Mouse (Mus musculus): ENCODE results near the gene Pdlim3. TPM values are rescaled to one million over a fixed set of nuclear protein-coding genes. Genes with fewer than 3 reads are reported as not detected.

Gene Pdlim3
- polyA plus RNA-seq, 1 experiment from 2014 or later: 52.5 TPM

DNA sequence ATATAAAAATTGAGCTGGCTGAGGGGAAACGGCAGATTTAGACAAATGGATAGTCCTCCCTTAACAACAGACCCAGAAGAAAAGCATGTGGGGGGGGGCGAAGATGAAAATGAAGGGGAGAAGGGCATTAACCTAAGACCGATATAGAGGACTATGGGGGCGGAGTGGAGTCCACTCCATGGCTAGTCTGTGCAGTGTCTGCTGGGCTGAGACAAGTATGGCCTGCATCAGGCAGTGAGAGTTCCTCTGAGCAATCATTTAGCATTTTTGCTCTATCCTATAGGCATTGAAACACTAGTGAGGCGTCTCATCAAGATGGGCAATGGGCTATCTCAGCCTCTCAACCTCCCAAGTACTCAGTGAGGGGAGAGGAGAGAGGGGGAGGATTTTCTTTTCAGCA, 8.9 kb upstream of the Pdlim3 start:
- H3K4me1 ChIP-seq: peaks cover 30% of the 10 kb centered on the region
- no peaks in the 10 kb centered on the region for H3K36me3 ChIP-seq
- H3K4me3 ChIP-seq: no peak overlapping the region
- no peaks in the 10 kb centered on the region for H3K27me3 ChIP-seq
- H3K27ac ChIP-seq: no peak overlapping the region
- no peak for ATAC-seq (ENCODE audit: low FRiP score, low read depth)
- 84% methylated on average over 5 of the region's 5 CpGs for WGBS
- H3K4me2 ChIP-seq (replicated peaks): no peak overlapping the region
- peaks cover 4% of the 10 kb centered on the region; the same call in 1 of the 2 replicates for H3K9me3 ChIP-seq
- no peak overlapping the region for H3K9ac ChIP-seq

DNA sequence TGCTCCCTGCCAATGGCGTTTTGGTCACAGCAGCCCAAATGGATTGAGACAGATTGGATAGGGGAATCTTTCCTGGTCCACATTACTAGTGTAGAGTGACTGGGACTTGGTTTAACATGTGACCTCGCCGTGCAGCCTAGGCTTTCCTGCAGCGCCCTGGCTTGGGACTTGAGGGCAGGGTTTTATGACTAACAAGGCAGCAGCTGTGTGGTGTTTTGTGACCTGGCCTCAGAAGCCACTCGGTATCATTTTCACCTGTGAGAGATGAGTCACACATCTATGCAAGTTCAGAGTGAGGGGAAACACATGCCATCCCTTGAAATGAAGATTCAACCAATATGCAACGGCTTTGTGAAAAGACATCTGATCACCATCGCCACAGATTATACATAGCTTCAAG, 7.6 kb upstream of the Pdlim3 start:
- no peak overlapping the region for H3K4me2 ChIP-seq (replicated peaks)
- WGBS: 76% methylated on average over 7 of the region's 7 CpGs
- H3K27me3 ChIP-seq: no peaks in the 10 kb centered on the region
- H3K4me3 ChIP-seq: no peak overlapping the region
- peaks cover 4% of the 10 kb centered on the region; the same call in 1 of the 2 replicates for H3K9me3 ChIP-seq
- no peak overlapping the region for H3K9ac ChIP-seq
- ATAC-seq (ENCODE audit: low FRiP score, low read depth): no peak
- no peaks in the 10 kb centered on the region for H3K36me3 ChIP-seq
- H3K4me1 ChIP-seq: peaks cover 19% of the 10 kb centered on the region
- no peak overlapping the region for H3K27ac ChIP-seq

DNA sequence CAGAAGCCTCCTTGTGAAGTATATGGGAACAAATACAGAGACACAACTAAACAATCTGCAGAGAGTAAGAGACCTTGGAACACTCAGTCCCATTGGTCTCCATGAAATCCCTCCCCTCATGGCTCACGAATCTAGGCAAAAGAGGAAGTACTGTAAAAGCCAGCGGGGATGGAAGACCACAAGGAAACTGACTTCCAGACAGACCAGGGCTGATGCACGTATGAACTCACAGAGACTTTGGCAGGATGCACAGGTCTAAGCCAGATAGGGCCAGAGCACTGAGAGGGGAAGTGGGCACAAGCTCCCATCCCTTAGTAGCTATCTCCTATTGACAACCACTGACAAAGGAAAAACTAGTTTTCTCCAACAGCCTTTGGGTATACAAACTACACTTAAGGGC, 4.8 kb upstream of the Pdlim3 start:
- Histone ChIP-seq H3K9me3 (peaks cover 4% of the 10 kb centered on the region; the same call in 1 of the 2 replicates), H3K4me1 (peaks cover 18% of the 10 kb centered on the region), H3K4me2 (replicated peaks) (no peak overlapping the region), H3K27ac (no peak overlapping the region), H3K9ac (no peak overlapping the region), H3K4me3 (no peak overlapping the region), H3K36me3 (no peaks in the 10 kb centered on the region), H3K27me3 (0 out of 2 replicates have a peak, but pooled peaks cover 7% of the 10 kb centered on the region)
- WGBS: 84% methylated on average over 3 of the region's 3 CpGs
- ATAC-seq (ENCODE audit: low FRiP score, low read depth): no peak

DNA sequence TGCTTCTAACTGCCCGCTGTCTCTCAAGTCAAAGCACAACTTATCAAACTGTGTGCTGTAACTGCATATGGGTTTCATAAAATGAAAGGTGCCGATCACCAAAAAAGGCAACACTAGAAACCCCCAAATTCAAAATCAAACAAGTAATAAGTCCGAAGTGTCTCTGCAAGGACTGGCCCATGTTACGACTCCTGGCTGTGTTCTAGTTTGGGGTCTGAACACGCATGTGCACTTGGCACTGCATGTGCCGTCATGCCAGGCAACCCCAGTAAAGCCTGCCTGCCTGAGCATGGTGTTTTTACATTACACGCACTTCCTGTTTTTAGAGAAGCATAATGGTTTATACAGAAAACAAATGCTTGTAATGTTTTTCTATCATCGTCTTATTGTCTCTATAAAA, 3.5 kb upstream of the Pdlim3 start:
- 86% methylated on average over 8 of the region's 8 CpGs for WGBS

DNA sequence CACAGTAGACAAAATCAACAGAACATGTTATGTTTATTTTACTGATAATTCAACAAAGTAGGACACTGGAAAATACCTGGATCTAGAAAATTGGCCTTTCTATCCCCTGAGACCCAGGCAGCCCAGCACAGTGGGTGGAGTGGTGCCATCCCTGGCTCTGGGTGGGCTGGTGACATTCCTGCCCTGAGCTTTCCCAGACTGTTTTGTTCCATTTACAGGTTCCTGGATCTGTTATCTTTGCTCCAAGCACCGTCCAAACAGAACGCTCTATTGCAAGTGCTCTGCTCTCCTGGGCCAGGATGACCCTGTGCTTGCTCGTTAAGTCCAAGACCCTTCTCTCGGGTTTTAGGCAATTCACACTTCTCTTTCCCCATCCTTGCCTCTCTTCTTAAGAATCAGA, 1.5 kb upstream of the Pdlim3 start:
- H3K9me3 ChIP-seq: peaks cover 4% of the 10 kb centered on the region; the same call in 1 of the 2 replicates
- WGBS: 37% methylated on average over 4 of the region's 4 CpGs
- peak overlapping the region; percentile 84; the same call in 1 of the 2 replicates for H3K4me2 ChIP-seq (replicated peaks)
- H3K9ac ChIP-seq: no peak overlapping the region
- H3K4me1 ChIP-seq: peaks cover 14% of the 10 kb centered on the region
- 0 out of 2 replicates have a peak, but pooled peaks cover 7% of the 10 kb centered on the region for H3K27me3 ChIP-seq
- H3K27ac ChIP-seq: no peak overlapping the region
- H3K36me3 ChIP-seq: no peaks in the 10 kb centered on the region
- no peak overlapping the region for H3K4me3 ChIP-seq
- ATAC-seq (ENCODE audit: low FRiP score, low read depth): no peak

More for the DNA sequence above, 3.5 kb upstream of the Pdlim3 start:
- ATAC-seq (ENCODE audit: low FRiP score, low read depth): no peak
- 0 out of 2 replicates have a peak, but pooled peaks cover 7% of the 10 kb centered on the region for H3K27me3 ChIP-seq
- H3K27ac ChIP-seq: no peak overlapping the region
- H3K4me3 ChIP-seq: no peak overlapping the region
- no peak overlapping the region for H3K9ac ChIP-seq
- H3K9me3 ChIP-seq: peaks cover 4% of the 10 kb centered on the region; the same call in 1 of the 2 replicates
- H3K36me3 ChIP-seq: no peaks in the 10 kb centered on the region
- no peak overlapping the region for H3K4me2 ChIP-seq (replicated peaks)
- peaks cover 15% of the 10 kb centered on the region for H3K4me1 ChIP-seq

DNA sequence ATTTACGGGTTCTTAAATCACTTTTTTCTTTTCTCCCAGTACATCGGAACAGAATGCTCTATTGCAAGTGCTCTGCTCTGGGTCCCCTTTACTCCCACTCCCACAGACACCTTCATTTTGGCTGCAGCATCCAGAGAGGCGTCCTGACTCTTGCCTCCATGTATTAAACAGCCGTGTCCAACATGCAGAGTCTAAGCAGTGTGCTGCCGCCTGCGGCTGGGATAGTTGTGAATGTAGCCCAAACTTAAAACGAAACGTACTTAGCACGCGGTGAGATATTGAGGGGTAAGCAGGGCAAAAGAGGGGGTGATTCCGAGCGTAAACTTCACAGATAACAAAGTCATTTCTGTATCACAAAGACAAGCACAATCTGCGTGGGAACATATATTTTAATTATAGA, 709 bp upstream of the Pdlim3 start:
- H3K9ac ChIP-seq: peak overlapping the region; percentile 19; the same call in 1 of the 2 replicates

DNA sequence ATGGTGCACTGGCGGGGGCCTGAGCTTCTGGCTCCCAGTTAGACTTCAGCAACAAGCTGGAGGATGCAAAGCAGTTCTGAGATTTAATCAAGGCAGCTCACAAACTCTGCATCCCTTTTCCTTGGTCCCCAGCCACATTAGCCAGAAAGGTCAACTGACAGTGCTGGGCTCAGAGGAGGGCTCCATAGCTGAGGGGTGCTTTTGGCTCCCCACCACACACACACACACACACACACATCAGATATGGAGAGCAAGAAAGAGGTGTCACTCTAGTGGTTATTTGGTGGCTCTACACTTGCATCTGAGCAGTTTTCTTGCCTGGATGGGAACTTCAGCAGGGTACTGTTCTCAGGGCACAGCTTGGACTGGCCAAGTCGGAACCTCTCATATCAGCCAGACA, 514 bp downstream of the Pdlim3 start:
- ATAC-seq (ENCODE audit: low FRiP score, low read depth): peak; percentile 45; the same call in 1 of the 2 replicates
- Histone ChIP-seq H3K9me3 (no peaks in the 10 kb centered on the region), H3K4me1 (peaks cover 14% of the 10 kb centered on the region), H3K9ac (peak overlapping the region; percentile 60; the same call in 1 of the 2 replicates), H3K4me2 (replicated peaks) (peak overlapping the region; percentile 84), H3K27ac (no peak overlapping the region), H3K36me3 (no peaks in the 10 kb centered on the region), H3K27me3 (0 out of 2 replicates have a peak, but pooled peaks cover 7% of the 10 kb centered on the region), H3K4me3 (peak overlapping the region; percentile 48)
- 31% methylated on average over 2 of the region's 2 CpGs for WGBS

More for the DNA sequence above, 709 bp upstream of the Pdlim3 start:
- peak overlapping the region; percentile 84 for H3K4me2 ChIP-seq (replicated peaks)
- peaks cover 4% of the 10 kb centered on the region; the same call in 1 of the 2 replicates for H3K9me3 ChIP-seq
- ATAC-seq (ENCODE audit: low FRiP score, low read depth): peak; percentile 58; the same call in 1 of the 2 replicates
- WGBS: 4% methylated on average over 13 of the region's 13 CpGs
- H3K27ac ChIP-seq: no peak overlapping the region
- H3K27me3 ChIP-seq: 0 out of 2 replicates have a peak, but pooled peaks cover 7% of the 10 kb centered on the region
- H3K4me3 ChIP-seq: peak overlapping the region; percentile 48
- no peaks in the 10 kb centered on the region for H3K36me3 ChIP-seq
- H3K4me1 ChIP-seq: peaks cover 14% of the 10 kb centered on the region

DNA sequence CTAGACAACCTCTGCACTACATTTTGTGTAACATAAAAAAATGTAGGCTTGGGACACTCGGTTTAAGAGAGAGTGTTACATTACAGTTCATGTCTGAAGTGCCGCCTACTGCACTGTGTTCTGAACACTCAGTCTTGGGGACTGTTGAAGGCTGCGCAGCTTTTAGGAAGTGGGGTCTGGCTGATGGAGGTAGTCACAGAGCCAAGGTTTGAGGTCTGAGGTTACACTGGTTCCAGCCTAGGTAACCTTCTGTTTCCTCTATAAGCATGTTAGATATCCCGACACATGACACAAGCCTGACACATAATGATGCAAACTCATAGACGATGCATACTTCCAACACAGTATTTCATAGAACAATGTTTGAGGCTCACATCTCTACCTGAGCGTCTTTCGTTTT, 4.5 kb downstream of the Pdlim3 start:
- no peaks in the 10 kb centered on the region for H3K9me3 ChIP-seq
- no peaks in the 10 kb centered on the region for H3K27me3 ChIP-seq
- no peaks in the 10 kb centered on the region for H3K36me3 ChIP-seq
- no peak overlapping the region for H3K27ac ChIP-seq
- no peak overlapping the region for H3K4me2 ChIP-seq (replicated peaks)
- H3K4me3 ChIP-seq: no peak overlapping the region
- WGBS: 90% methylated on average over 7 of the region's 7 CpGs
- peaks cover 8% of the 10 kb centered on the region for H3K4me1 ChIP-seq
- no peak for ATAC-seq (ENCODE audit: low FRiP score, low read depth)
- H3K9ac ChIP-seq: no peak overlapping the region

DNA sequence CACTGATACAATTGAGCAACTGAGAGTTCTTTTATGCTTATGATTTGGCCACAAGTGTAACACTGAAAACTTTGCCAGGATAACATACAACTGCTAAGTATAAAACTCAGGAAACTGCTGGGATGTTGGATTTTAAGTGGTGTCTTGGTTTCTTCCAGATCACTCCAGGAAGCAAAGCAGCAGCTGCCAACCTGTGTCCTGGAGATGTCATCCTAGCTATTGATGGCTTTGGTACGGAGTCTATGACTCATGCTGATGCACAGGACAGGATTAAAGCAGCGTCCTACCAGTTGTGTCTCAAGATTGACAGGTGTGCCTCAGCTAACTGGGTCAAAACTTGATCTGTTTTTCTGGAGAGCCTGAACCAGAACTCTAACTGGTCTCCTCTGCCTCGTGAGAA, 11.3 kb downstream of the Pdlim3 start:
- no peak overlapping the region for H3K27ac ChIP-seq
- H3K4me2 ChIP-seq (replicated peaks): no peak overlapping the region
- no peak for ATAC-seq (ENCODE audit: low FRiP score, low read depth)
- H3K9ac ChIP-seq: no peak overlapping the region
- H3K27me3 ChIP-seq: no peaks in the 10 kb centered on the region
- H3K9me3 ChIP-seq: peaks cover 3% of the 10 kb centered on the region; the same call in 1 of the 2 replicates
- H3K36me3 ChIP-seq: peaks cover 3% of the 10 kb centered on the region; the same call in 1 of the 2 replicates
- 81% methylated on average over 3 of the region's 3 CpGs for WGBS
- H3K4me1 ChIP-seq: no peaks in the 10 kb centered on the region
- H3K4me3 ChIP-seq: no peak overlapping the region

DNA sequence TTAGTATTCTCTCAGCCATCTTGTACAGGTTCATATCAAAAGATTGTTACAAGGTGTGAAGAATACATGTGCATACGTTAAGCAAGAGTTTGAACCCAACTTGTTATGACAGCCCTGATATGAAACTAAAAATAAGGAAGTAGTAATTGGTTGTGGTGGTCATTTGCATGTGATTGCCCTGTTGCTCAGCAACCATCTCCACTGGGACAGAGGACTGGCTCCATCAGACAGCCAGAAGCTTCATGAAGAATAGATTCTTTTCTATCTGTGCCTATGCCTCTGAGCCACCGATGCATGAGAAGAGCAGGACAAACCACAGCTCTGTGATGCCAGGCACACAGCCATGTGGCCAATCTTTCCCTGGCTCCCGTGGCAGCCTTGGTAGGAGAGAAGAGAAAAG, 14.5 kb downstream of the Pdlim3 start:
- Histone ChIP-seq H3K27me3 (no peaks in the 10 kb centered on the region), H3K27ac (no peak overlapping the region), H3K4me1 (peaks cover 8% of the 10 kb centered on the region), H3K4me3 (no peak overlapping the region), H3K36me3 (peaks cover 3% of the 10 kb centered on the region; the same call in 1 of the 2 replicates), H3K4me2 (replicated peaks) (no peak overlapping the region), H3K9ac (no peak overlapping the region), H3K9me3 (peaks cover 3% of the 10 kb centered on the region; the same call in 1 of the 2 replicates)
- no peak for ATAC-seq (ENCODE audit: low FRiP score, low read depth)
- WGBS: 88% methylated on average over 3 of the region's 3 CpGs

DNA sequence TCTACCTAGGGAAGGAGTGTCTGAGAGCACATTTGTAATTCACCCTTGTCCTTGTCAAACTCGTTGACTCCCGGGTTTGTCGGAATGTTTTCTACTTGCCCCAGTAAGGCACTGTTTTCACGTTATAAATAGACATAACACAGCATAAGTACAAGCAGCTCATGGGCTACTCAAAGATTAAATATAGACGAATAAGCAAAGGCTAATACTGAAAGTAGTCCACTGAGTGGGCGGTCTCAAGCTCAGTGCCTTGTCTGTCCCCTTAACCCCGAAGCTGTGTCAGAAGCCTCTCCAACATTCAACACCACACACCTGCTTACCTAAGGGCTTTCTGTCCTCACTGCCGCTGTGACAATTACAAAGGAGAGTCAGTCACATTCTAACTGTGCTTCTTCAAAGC, 16.4 kb downstream of the Pdlim3 start:
- Histone ChIP-seq H3K4me3 (no peak overlapping the region), H3K36me3 (peaks cover 3% of the 10 kb centered on the region; the same call in 1 of the 2 replicates), H3K9me3 (no peaks in the 10 kb centered on the region), H3K9ac (no peak overlapping the region), H3K27ac (no peak overlapping the region), H3K4me1 (peaks cover 14% of the 10 kb centered on the region), H3K4me2 (replicated peaks) (no peak overlapping the region), H3K27me3 (no peaks in the 10 kb centered on the region)
- ATAC-seq (ENCODE audit: low FRiP score, low read depth): no peak
- 83% methylated on average over 8 of the region's 8 CpGs for WGBS

DNA sequence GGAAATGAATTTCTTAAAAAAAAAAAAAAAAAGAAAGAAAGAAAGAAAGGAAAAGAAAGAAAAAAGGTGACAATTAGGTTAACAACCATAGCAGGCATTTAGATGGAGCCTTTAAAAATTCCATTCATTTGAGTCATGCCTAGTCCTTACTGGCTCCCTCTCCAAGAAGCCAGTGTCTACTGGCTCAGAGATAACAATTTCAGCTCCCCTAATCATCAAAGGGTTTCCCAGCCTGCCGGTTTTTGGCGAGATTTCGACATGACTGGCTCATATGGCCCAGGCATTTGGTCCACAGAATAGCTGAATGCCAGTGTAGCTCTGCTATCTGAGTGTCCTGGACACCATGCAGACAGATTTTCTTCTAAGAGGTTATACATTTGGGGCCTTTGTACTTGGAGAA, 18.4 kb downstream of the Pdlim3 start:
- no peak for ATAC-seq (ENCODE audit: low FRiP score, low read depth)
- WGBS: 11% methylated on average over 3 of the region's 3 CpGs
- no peaks in the 10 kb centered on the region for H3K9me3 ChIP-seq
- H3K27ac ChIP-seq: no peak overlapping the region
- peaks cover 14% of the 10 kb centered on the region for H3K4me1 ChIP-seq
- H3K27me3 ChIP-seq: no peaks in the 10 kb centered on the region
- no peak overlapping the region for H3K9ac ChIP-seq
- H3K36me3 ChIP-seq: no peaks in the 10 kb centered on the region
- no peak overlapping the region for H3K4me3 ChIP-seq
- H3K4me2 ChIP-seq (replicated peaks): no peak overlapping the region
